Mouse (Mus musculus): ENCODE measurements at regions not wholly inside any gene's neighbourhood (a gene's known extent, or its start where the extent isn't known, plus 50 kb on each side); places are given as distances from the start of the nearest gene placed in this dataset.

GRCm38 (mm10) chr11:111256596-111256995 is 190.6 kb downstream of the Kcnj2 start:
- 45% methylated on average over 3 of the region's 3 CpGs for WGBS (ENCODE audit: insufficient replicate concordance)

GRCm38 (mm10) chr11:111260691-111261383 is 194.9 kb downstream of the Kcnj2 start:
- no peaks in the 10 kb centered on the region for H3K9me3 ChIP-seq (ENCODE audit: low read length)
- H3K36me3 ChIP-seq (replicated peaks; ENCODE audit: insufficient read depth, low read length): no peaks in the 10 kb centered on the region
- ATAC-seq (no peak), DNase-seq (no peak)
- H3K27me3 ChIP-seq (ENCODE audit: insufficient read depth, low read length): no peaks in the 10 kb centered on the region
- no peak overlapping the region for H3K27ac ChIP-seq (ENCODE audit: low read depth)
- H3K4me2 ChIP-seq (ENCODE audit: low read depth, low read length): no peak overlapping the region
- TF ChIP-seq CTCF (IDR thresholded peaks at IDR 0.05; ENCODE audit: low read depth) (no peak), EP300 (IDR thresholded peaks at IDR 0.05; ENCODE audit: low read depth) (no peak)
- H3K9ac ChIP-seq (replicated peaks): no peak overlapping the region
- H3K4me1 ChIP-seq (ENCODE audit: insufficient read depth): no peaks in the 10 kb centered on the region
- no peak overlapping the region for H3K4me3 ChIP-seq (ENCODE audit: low read depth, low read length)
- WGBS (ENCODE audit: insufficient replicate concordance): 75% methylated on average over 11 of the region's 11 CpGs

More at GRCm38 (mm10) chr11:111256596-111256995, 190.6 kb downstream of the Kcnj2 start:
- H3K9me3 ChIP-seq (ENCODE audit: low read length): no peaks in the 10 kb centered on the region
- H3K4me2 ChIP-seq (ENCODE audit: low read depth, low read length): no peak overlapping the region
- H3K9ac ChIP-seq (replicated peaks): no peak overlapping the region
- no peaks in the 10 kb centered on the region for H3K4me1 ChIP-seq (ENCODE audit: insufficient read depth)
- no peak for TF ChIP-seq EP300 (IDR thresholded peaks at IDR 0.05; ENCODE audit: low read depth)
- no peak for TF ChIP-seq CTCF (IDR thresholded peaks at IDR 0.05; ENCODE audit: low read depth)
- H3K27me3 ChIP-seq (ENCODE audit: insufficient read depth, low read length): no peaks in the 10 kb centered on the region
- ATAC-seq (no peak), DNase-seq (no peak)
- no peaks in the 10 kb centered on the region for H3K36me3 ChIP-seq (replicated peaks; ENCODE audit: insufficient read depth, low read length)
- no peak overlapping the region for H3K4me3 ChIP-seq (ENCODE audit: low read depth, low read length)
- H3K27ac ChIP-seq (ENCODE audit: low read depth): no peak overlapping the region

- ATAC-seq (no peak), DNase-seq (no peak)
- H3K36me3 ChIP-seq (replicated peaks; ENCODE audit: insufficient read depth, low read length): no peaks in the 10 kb centered on the region
- H3K27me3 ChIP-seq (ENCODE audit: insufficient read depth, low read length): no peaks in the 10 kb centered on the region
- no peak overlapping the region for H3K27ac ChIP-seq (ENCODE audit: low read depth)
- H3K4me1 ChIP-seq (ENCODE audit: insufficient read depth): no peaks in the 10 kb centered on the region
- H3K9ac ChIP-seq (replicated peaks): no peak overlapping the region
- H3K9me3 ChIP-seq (ENCODE audit: low read length): no peaks in the 10 kb centered on the region
- no peak overlapping the region for H3K4me3 ChIP-seq (ENCODE audit: low read depth, low read length)
- H3K4me2 ChIP-seq (ENCODE audit: low read depth, low read length): no peak overlapping the region
- TF ChIP-seq CTCF (IDR thresholded peaks at IDR 0.05; ENCODE audit: low read depth): no peak
- no peak for TF ChIP-seq EP300 (IDR thresholded peaks at IDR 0.05; ENCODE audit: low read depth)
Measured at GRCm38 (mm10) chr11:111273651-111274050, 207.7 kb downstream of the Kcnj2 start.

GRCm38 (mm10) chr11:111280769-111281168 is 214.8 kb downstream of the Kcnj2 start:
- Histone ChIP-seq H3K9ac (replicated peaks) (no peak overlapping the region), H3K9me3 (ENCODE audit: low read length) (no peaks in the 10 kb centered on the region), H3K4me3 (ENCODE audit: low read depth, low read length) (no peak overlapping the region), H3K4me1 (ENCODE audit: insufficient read depth) (no peaks in the 10 kb centered on the region), H3K36me3 (replicated peaks; ENCODE audit: insufficient read depth, low read length) (no peaks in the 10 kb centered on the region), H3K4me2 (ENCODE audit: low read depth, low read length) (no peak overlapping the region), H3K27ac (ENCODE audit: low read depth) (no peak overlapping the region), H3K27me3 (ENCODE audit: insufficient read depth, low read length) (no peaks in the 10 kb centered on the region)
- TF ChIP-seq CTCF (IDR thresholded peaks at IDR 0.05; ENCODE audit: low read depth): no peak
- no peak for TF ChIP-seq EP300 (IDR thresholded peaks at IDR 0.05; ENCODE audit: low read depth)
- ATAC-seq (no peak), DNase-seq (no peak)
- 32% methylated on average over 2 of the region's 2 CpGs for WGBS (ENCODE audit: insufficient replicate concordance)

GRCm38 (mm10) chr11:111281237-111282160 is 215.5 kb downstream of the Kcnj2 start:
- Histone ChIP-seq H3K27ac (ENCODE audit: low read depth) (no peak overlapping the region), H3K36me3 (replicated peaks; ENCODE audit: insufficient read depth, low read length) (no peaks in the 10 kb centered on the region), H3K4me3 (ENCODE audit: low read depth, low read length) (no peak overlapping the region), H3K4me1 (ENCODE audit: insufficient read depth) (no peaks in the 10 kb centered on the region), H3K27me3 (ENCODE audit: insufficient read depth, low read length) (no peaks in the 10 kb centered on the region), H3K9me3 (ENCODE audit: low read length) (no peaks in the 10 kb centered on the region), H3K9ac (replicated peaks) (no peak overlapping the region), H3K4me2 (ENCODE audit: low read depth, low read length) (no peak overlapping the region)
- 55% methylated on average over 7 of the region's 7 CpGs for WGBS (ENCODE audit: insufficient replicate concordance)
- ATAC-seq (no peak), DNase-seq (no peak)
- TF ChIP-seq EP300 (IDR thresholded peaks at IDR 0.05; ENCODE audit: low read depth): no peak
- no peak for TF ChIP-seq CTCF (IDR thresholded peaks at IDR 0.05; ENCODE audit: low read depth)

- TF ChIP-seq EP300 (IDR thresholded peaks at IDR 0.05; ENCODE audit: low read depth): no peak
- TF ChIP-seq CTCF (IDR thresholded peaks at IDR 0.05; ENCODE audit: low read depth): no peak
- no peaks in the 10 kb centered on the region for H3K4me1 ChIP-seq (ENCODE audit: insufficient read depth)
- no peak overlapping the region for H3K27ac ChIP-seq (ENCODE audit: low read depth)
- DNase-seq (no peak), ATAC-seq (no peak)
- no peaks in the 10 kb centered on the region for H3K27me3 ChIP-seq (ENCODE audit: insufficient read depth, low read length)
- H3K4me3 ChIP-seq (ENCODE audit: low read depth, low read length): no peak overlapping the region
- no peaks in the 10 kb centered on the region for H3K36me3 ChIP-seq (replicated peaks; ENCODE audit: insufficient read depth, low read length)
- WGBS (ENCODE audit: insufficient replicate concordance): 36% methylated on average over 2 of the region's 2 CpGs
- no peak overlapping the region for H3K4me2 ChIP-seq (ENCODE audit: low read depth, low read length)
- no peak overlapping the region for H3K9ac ChIP-seq (replicated peaks)
- H3K9me3 ChIP-seq (ENCODE audit: low read length): no peaks in the 10 kb centered on the region
Measured at GRCm38 (mm10) chr11:111282283-111282682, 216.3 kb downstream of the Kcnj2 start.
